Mouse (Mus musculus) kidney, adult 2 months (tissue): ENCODE measurements around the gene Rad21l.

Experiments
- CTCF ChIP-seq: fragments of 200-500 bp; conservative IDR thresholded peaks from 2 replicates; pipeline ENCODE4 v1.5.1; 2011; ENCODE audit warnings: low read depth, mild to moderate bottlenecking, control low read depth, low read length, moderate library complexity, mixed read lengths; ENCODE audit not compliant: insufficient read depth, insufficient read length
- POLR2A ChIP-seq: fragments of 200-500 bp; IDR thresholded peaks from one replicate; pipeline ENCODE4 v1.6.1; 2011; ENCODE audit warnings: low read depth, low read length, control low read depth

DNA sequence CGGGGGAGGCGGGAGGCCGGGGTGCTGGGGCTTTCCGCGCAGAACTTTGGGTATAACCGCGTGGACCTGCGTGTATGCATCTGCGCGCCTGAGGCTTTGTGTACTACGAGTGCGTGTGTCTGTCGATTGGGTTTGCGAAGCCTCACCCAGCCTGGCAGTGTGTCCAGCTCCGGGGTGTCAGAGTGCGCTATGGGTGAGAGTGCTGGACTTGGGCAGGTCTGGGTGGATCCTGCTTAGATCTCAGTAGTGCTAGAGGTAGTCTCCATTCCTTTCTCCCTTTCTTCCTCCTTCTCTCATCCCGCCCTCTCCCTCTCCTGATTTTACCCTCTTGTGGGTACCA lies 34.5 kb upstream of the Rad21l start:
- TF ChIP-seq POLR2A = no peak
- TF ChIP-seq CTCF = no peak
